Mouse (Mus musculus): ENCODE results near the gene Vcan. TPM values are rescaled to one million over a fixed set of nuclear protein-coding genes. Genes with fewer than 3 reads are reported as not detected.

The Vcan gene
- polyA plus RNA-seq, 1 experiment from 2014 or later = 42.4 TPM

GRCm38 (mm10) chr13:89645589-89645988 lies 96.7 kb downstream of the Vcan start:
- Histone ChIP-seq H3K9me3 (no peaks in the 10 kb centered on the region), H3K27ac (no peak overlapping the region), H3K4me1 (replicated peaks) (no peaks in the 10 kb centered on the region), H3K27me3 (ENCODE audit: insufficient read depth, poor library complexity, severe bottlenecking) (no peaks in the 10 kb centered on the region), H3K4me3 (no peak overlapping the region), H3K36me3 (no peaks in the 10 kb centered on the region)
- no peak for DNase-seq (ENCODE audit: low spot score)
- 93% methylated on average over 2 of the region's 2 CpGs for WGBS

GRCm38 (mm10) chr13:89637012-89637411 lies 105.3 kb downstream of the Vcan start:
- H3K36me3 ChIP-seq = no peaks in the 10 kb centered on the region
- H3K4me1 ChIP-seq (replicated peaks) = no peaks in the 10 kb centered on the region
- no peaks in the 10 kb centered on the region for H3K9me3 ChIP-seq
- no peak for DNase-seq (ENCODE audit: low spot score)
- H3K4me3 ChIP-seq = no peak overlapping the region
- H3K27me3 ChIP-seq (ENCODE audit: insufficient read depth, poor library complexity, severe bottlenecking) = no peaks in the 10 kb centered on the region
- 76% methylated on average over 3 of the region's 3 CpGs for WGBS
- H3K27ac ChIP-seq = no peak overlapping the region

DNA sequence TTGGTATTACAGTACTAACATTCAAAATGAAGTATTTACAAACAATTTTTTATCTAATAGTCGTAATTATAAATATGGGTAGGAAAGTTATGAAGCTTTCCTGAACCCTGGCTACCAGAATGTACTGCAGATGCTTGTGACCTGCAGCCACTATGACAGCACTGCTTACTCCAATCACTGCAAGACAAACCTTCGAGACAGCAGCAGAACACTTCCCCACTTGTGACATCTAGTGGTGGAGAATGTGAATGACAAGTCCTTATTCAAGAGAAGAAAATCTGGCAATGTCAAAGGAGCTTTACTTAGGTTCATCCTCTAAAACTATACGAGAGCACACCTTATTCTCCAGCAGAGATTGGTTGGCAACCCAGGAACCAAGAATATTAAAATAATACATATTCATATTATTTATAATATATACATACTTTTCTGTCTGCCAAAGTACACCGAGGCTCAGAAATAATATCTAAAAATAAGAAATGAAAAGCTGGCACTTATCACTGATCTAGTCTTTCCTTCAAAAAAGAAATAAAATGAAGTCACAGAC lies 108.1 kb downstream of the Vcan start:
- DNase-seq (ENCODE audit: low spot score) = no peak
- Histone ChIP-seq H3K4me1 (replicated peaks) (no peaks in the 10 kb centered on the region), H3K36me3 (no peaks in the 10 kb centered on the region), H3K27ac (no peak overlapping the region), H3K4me3 (no peak overlapping the region), H3K27me3 (ENCODE audit: insufficient read depth, poor library complexity, severe bottlenecking) (no peaks in the 10 kb centered on the region), H3K9me3 (no peaks in the 10 kb centered on the region)
- 29% methylated on average over 4 of the region's 4 CpGs for WGBS

- H3K27me3 ChIP-seq (ENCODE audit: insufficient read depth, poor library complexity, severe bottlenecking) = no peaks in the 10 kb centered on the region
- no peaks in the 10 kb centered on the region for H3K4me1 ChIP-seq (replicated peaks)
- DNase-seq (ENCODE audit: low spot score) = no peak
- no peak overlapping the region for H3K27ac ChIP-seq
- H3K36me3 ChIP-seq = no peaks in the 10 kb centered on the region
- H3K9me3 ChIP-seq = no peaks in the 10 kb centered on the region
- WGBS = 85% methylated on average over 3 of the region's 3 CpGs
- no peak overlapping the region for H3K4me3 ChIP-seq
Measured at GRCm38 (mm10) chr13:89619064-89619463, 123.2 kb downstream of the Vcan start.

DNA sequence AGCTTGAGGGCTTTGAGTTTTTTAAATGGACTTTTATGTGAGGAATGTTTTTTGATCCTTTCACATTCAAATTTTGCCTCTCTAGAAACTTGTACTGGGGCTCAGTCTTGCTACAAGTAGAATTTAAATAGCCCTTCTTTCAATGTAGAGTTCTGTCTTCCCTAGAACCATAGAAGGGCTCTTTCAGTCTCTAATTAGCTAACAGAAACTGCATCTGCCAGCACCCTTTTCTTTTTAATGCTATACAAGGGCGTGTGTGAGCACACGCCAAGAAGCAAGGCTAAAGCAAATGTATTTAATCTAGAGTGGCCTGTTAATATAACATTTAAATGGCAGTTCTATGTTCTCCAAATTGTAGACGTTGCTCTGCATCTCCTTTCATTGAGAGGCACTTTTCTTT lies 134.9 kb downstream of the Vcan start:
- no peak overlapping the region for H3K4me3 ChIP-seq
- H3K27ac ChIP-seq = no peak overlapping the region
- H3K4me1 ChIP-seq (replicated peaks) = no peaks in the 10 kb centered on the region
- WGBS = 76% methylated on average over 3 of the region's 3 CpGs
- no peaks in the 10 kb centered on the region for H3K27me3 ChIP-seq (ENCODE audit: insufficient read depth, poor library complexity, severe bottlenecking)
- no peaks in the 10 kb centered on the region for H3K9me3 ChIP-seq
- DNase-seq (ENCODE audit: low spot score) = no peak
- no peaks in the 10 kb centered on the region for H3K36me3 ChIP-seq

Other genes starting within 250 kb of the Vcan start
- 16.9 and 22.7 TPM in 2 replicates for gene Hapln1, start 202.7 kb downstream of the Vcan start, polyA plus RNA-seq (2016; fragmentation: Nextera tagmentation; extraction: Ambion mirVana)